Mouse (Mus musculus): ENCODE data around the gene Stard10. TPM values are rescaled to one million over a fixed set of nuclear protein-coding genes. Genes with fewer than 3 reads are reported as not detected.

Gene Stard10
- polyA plus RNA-seq (2016; fragmentation: Nextera tagmentation; extraction: Ambion mirVana), result 76.9 and 79.5 TPM in 2 replicates

DNA sequence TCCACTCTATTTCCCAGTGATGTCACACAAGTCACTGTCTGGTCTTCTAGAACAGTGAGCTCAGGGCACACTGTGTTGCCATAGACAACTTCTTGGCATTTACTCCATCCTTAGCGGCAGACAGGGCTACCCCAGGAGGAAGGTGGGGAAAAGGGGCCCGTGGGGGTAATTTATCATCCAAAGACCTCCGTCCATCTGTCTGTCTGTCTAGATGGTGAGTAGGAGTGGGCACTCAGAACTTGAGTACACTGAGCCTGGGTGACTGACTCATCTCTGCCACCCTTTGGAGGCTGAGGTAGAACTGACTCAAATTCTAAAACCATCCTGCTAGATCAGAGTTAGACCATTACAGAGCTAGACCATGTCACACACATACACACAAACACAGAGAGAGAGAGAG is at the start of gene Stard10:
Gene Stard10, plus strand, starts transcription at position 73 of the 400 bp plus-strand sequence.
- WGBS (ENCODE audit: insufficient replicate concordance), result 53% methylated on average over 3 of the region's 3 CpGs
- Histone ChIP-seq H3K27ac (peak within 1 kb of the TSS; percentile 81), H3K36me3 (no peaks in the 10 kb centered on the region), H3K9me3 (replicated peaks) (no peaks in the 10 kb centered on the region), H3K4me2 (peak within 1 kb of the TSS; percentile 42), H3K4me3 (no peak within 1 kb of the TSS), H3K4me1 (peaks cover 85% of the 10 kb centered on the region), H3K9ac (peak within 1 kb of the TSS; percentile 28; the same call in 1 of the 2 replicates), H3K27me3 (replicated peaks) (peaks cover under 1% of the 10 kb centered on the region; the same call in 1 of the 2 replicates)
- no peak for ATAC-seq

- Histone ChIP-seq H3K36me3 (peaks cover 11% of the 10 kb centered on the region), H3K27ac (no peak overlapping the region), H3K9me3 (replicated peaks) (no peaks in the 10 kb centered on the region), H3K4me3 (no peak overlapping the region), H3K4me2 (no peak overlapping the region), H3K4me1 (peaks cover 33% of the 10 kb centered on the region), H3K9ac (no peak overlapping the region), H3K27me3 (replicated peaks) (no peaks in the 10 kb centered on the region)
- no peak for ATAC-seq
- WGBS (ENCODE audit: insufficient replicate concordance), result 20% methylated on average over 3 of the region's 3 CpGs
Observed at GRCm38 (mm10) chr7:101267457-101268259, 49.2 kb upstream of the Stard10 start.

GRCm38 (mm10) chr7:101271602-101272001 is 45.3 kb upstream of the Stard10 start:
- H3K4me1 ChIP-seq, result peaks cover 48% of the 10 kb centered on the region
- H3K27ac ChIP-seq, result no peak overlapping the region
- H3K9ac ChIP-seq, result no peak overlapping the region
- H3K9me3 ChIP-seq (replicated peaks), result no peaks in the 10 kb centered on the region
- no peak overlapping the region for H3K4me2 ChIP-seq
- WGBS (ENCODE audit: insufficient replicate concordance), result 64% methylated on average over 1 of the region's 1 CpGs
- no peak for ATAC-seq
- peaks cover 23% of the 10 kb centered on the region for H3K36me3 ChIP-seq
- H3K27me3 ChIP-seq (replicated peaks), result no peaks in the 10 kb centered on the region
- no peak overlapping the region for H3K4me3 ChIP-seq

GRCm38 (mm10) chr7:101272466-101273160 is 44.3 kb upstream of the Stard10 start:
- Histone ChIP-seq H3K4me2 (peak overlapping the region; percentile 45), H3K27ac (peak overlapping the region; percentile 49; the same call in 1 of the 2 replicates), H3K9ac (peak overlapping the region; percentile 39; the same call in 1 of the 2 replicates), H3K9me3 (replicated peaks) (no peaks in the 10 kb centered on the region), H3K27me3 (replicated peaks) (no peaks in the 10 kb centered on the region), H3K4me3 (no peak overlapping the region), H3K36me3 (peaks cover 31% of the 10 kb centered on the region), H3K4me1 (peaks cover 38% of the 10 kb centered on the region)
- peak; percentile 98 for ATAC-seq
- 58% methylated on average over 8 of the region's 8 CpGs for WGBS (ENCODE audit: insufficient replicate concordance)

DNA sequence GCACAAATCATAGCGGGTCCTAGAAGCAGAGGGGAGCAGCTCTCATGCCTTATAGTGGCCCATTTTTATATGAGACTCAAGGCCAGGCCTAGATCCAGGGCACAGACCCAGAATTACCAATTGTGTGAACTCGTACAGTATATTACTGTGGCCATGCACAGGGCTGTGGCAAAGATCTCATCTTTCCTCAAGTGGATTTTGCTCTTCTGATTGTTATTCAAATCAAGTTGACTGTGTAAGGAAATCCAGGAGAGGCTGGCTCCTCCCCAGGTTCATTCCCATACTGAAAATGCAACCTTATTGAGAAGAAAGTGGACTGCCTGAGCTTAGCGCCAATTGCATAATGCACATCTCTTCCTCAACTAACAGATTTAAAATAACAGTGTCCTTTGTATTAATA is 34.2 kb upstream of the Stard10 start:
- no peak overlapping the region for H3K27ac ChIP-seq
- no peaks in the 10 kb centered on the region for H3K4me1 ChIP-seq
- H3K9me3 ChIP-seq (replicated peaks), result no peaks in the 10 kb centered on the region
- WGBS (ENCODE audit: insufficient replicate concordance), result 81% methylated on average over 3 of the region's 3 CpGs
- H3K36me3 ChIP-seq, result peaks cover 40% of the 10 kb centered on the region
- H3K4me2 ChIP-seq, result no peak overlapping the region
- H3K27me3 ChIP-seq (replicated peaks), result no peaks in the 10 kb centered on the region
- H3K9ac ChIP-seq, result no peak overlapping the region
- H3K4me3 ChIP-seq, result no peak overlapping the region
- ATAC-seq, result no peak

- H3K4me2 ChIP-seq, result no peak overlapping the region
- 70% methylated on average over 1 of the region's 1 CpGs for WGBS (ENCODE audit: insufficient replicate concordance)
- ATAC-seq, result no peak
Observed at GRCm38 (mm10) chr7:101284504-101284903, 32.4 kb upstream of the Stard10 start.

GRCm38 (mm10) chr7:101286891-101287290 is 30.0 kb upstream of the Stard10 start:
- no peak overlapping the region for H3K4me3 ChIP-seq
- H3K36me3 ChIP-seq, result peaks cover 29% of the 10 kb centered on the region
- no peaks in the 10 kb centered on the region for H3K4me1 ChIP-seq
- H3K27me3 ChIP-seq (replicated peaks), result no peaks in the 10 kb centered on the region
- H3K9me3 ChIP-seq (replicated peaks), result no peaks in the 10 kb centered on the region
- 68% methylated on average over 4 of the region's 4 CpGs for WGBS (ENCODE audit: insufficient replicate concordance)
- no peak for ATAC-seq
- no peak overlapping the region for H3K27ac ChIP-seq
- H3K9ac ChIP-seq, result no peak overlapping the region
- H3K4me2 ChIP-seq, result no peak overlapping the region

More at GRCm38 (mm10) chr7:101284504-101284903, 32.4 kb upstream of the Stard10 start:
- Histone ChIP-seq H3K4me3 (no peak overlapping the region), H3K9ac (no peak overlapping the region), H3K4me1 (no peaks in the 10 kb centered on the region), H3K36me3 (peaks cover 27% of the 10 kb centered on the region), H3K27ac (no peak overlapping the region), H3K27me3 (replicated peaks) (no peaks in the 10 kb centered on the region), H3K9me3 (replicated peaks) (no peaks in the 10 kb centered on the region)

DNA sequence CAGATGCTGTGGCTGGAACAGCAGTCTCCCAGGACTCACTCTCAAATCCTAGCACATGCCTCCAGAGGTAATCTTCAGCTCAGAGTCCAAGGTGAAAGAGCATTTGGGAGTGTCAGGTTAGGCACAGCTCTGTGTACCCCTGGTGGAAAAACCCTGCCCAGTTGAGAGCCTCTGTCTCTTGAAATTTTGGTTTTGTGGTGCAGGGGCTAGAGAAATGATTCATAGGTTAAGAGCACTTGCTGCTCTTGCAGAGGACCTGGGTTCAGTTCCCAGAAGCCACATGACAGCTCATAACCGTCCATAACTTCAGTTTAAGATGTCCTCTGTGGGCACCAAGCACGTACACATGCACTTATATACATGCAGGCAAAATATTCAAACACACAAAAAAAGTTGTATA is 29.1 kb upstream of the Stard10 start:
- Histone ChIP-seq H3K27me3 (replicated peaks) (no peaks in the 10 kb centered on the region), H3K27ac (no peak overlapping the region), H3K9ac (no peak overlapping the region), H3K36me3 (peaks cover 20% of the 10 kb centered on the region), H3K9me3 (replicated peaks) (no peaks in the 10 kb centered on the region), H3K4me3 (no peak overlapping the region), H3K4me2 (no peak overlapping the region), H3K4me1 (no peaks in the 10 kb centered on the region)
- ATAC-seq, result no peak
- 53% methylated on average over 2 of the region's 2 CpGs for WGBS (ENCODE audit: insufficient replicate concordance)

DNA sequence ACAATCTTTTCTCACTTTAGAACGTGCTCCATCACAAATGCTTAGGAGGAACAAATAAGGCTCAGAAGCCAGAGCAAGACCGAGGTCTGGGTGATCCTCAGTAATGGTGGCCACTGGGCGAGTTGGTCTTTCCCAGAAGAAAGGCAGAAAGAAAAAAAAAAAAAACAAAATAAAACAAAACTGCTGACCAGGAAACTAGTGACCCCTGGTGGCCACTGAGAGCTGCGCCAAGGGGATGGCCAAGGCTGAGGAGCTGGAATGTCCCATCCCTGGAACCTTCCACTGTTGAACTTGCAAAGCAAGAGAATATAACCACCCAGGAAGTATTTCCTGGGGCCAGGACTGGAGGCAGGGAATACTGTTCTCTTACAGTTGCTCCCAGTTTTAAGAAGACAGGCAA is 28.4 kb upstream of the Stard10 start:
- peaks cover 14% of the 10 kb centered on the region for H3K36me3 ChIP-seq
- H3K9ac ChIP-seq, result no peak overlapping the region
- H3K4me2 ChIP-seq, result no peak overlapping the region
- H3K4me3 ChIP-seq, result no peak overlapping the region
- no peaks in the 10 kb centered on the region for H3K27me3 ChIP-seq (replicated peaks)
- no peak for ATAC-seq
- no peaks in the 10 kb centered on the region for H3K4me1 ChIP-seq
- H3K9me3 ChIP-seq (replicated peaks), result no peaks in the 10 kb centered on the region
- no peak overlapping the region for H3K27ac ChIP-seq
- WGBS (ENCODE audit: insufficient replicate concordance), result 37% methylated on average over 4 of the region's 4 CpGs

DNA sequence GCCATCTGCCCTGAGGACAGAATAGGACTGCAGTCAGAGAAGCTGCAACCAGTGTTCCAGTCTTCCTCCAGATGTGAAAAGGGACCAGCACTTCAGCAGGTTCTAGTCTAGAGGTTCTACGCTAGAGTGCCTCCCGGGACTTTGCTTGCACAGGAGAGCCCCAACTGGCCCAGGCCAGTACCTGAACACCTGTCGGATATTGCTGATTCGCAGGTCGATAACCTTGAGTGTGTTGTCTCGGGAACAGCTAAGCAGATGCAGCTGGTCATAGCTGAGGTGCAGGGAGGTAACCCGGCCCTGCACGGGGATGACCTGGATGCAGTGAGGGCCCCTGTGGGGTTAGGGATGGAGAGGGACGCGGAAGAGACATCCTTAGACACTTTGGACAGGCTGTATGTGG is 26.5 kb upstream of the Stard10 start:
- no peak overlapping the region for H3K4me2 ChIP-seq
- 84% methylated on average over 10 of the region's 10 CpGs for WGBS (ENCODE audit: insufficient replicate concordance)
- no peaks in the 10 kb centered on the region for H3K9me3 ChIP-seq (replicated peaks)
- H3K4me3 ChIP-seq, result no peak overlapping the region
- no peak for ATAC-seq
- peaks cover 11% of the 10 kb centered on the region for H3K36me3 ChIP-seq
- no peaks in the 10 kb centered on the region for H3K4me1 ChIP-seq
- no peak overlapping the region for H3K27ac ChIP-seq
- peaks cover 2% of the 10 kb centered on the region; the same call in 1 of the 2 replicates for H3K27me3 ChIP-seq (replicated peaks)
- H3K9ac ChIP-seq, result no peak overlapping the region

DNA sequence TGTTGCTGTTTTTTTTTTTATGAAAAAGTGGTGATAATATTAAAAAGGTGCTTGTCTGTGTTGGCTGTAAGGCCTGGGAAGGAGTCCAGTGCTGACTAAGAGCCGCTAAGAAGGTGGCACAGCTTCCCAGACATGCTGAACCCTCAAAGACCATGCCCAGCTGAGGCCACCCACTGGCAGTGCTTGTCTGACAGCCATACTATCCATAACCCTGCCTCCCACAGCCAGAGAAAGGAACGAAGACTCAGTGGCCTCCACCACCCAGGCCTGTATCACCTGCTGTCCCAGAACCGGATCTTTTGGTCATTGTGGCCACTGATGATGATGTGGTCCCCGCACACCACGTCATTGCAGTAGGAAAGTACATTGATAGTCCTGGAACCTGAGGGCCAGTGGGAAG is 25.7 kb upstream of the Stard10 start:
- peaks cover 1% of the 10 kb centered on the region for H3K4me1 ChIP-seq
- 78% methylated on average over 5 of the region's 5 CpGs for WGBS (ENCODE audit: insufficient replicate concordance)
- peaks cover 10% of the 10 kb centered on the region; the same call in 1 of the 2 replicates for H3K27me3 ChIP-seq (replicated peaks)
- H3K4me3 ChIP-seq, result no peak overlapping the region
- no peak for ATAC-seq
- no peak overlapping the region for H3K9ac ChIP-seq
- no peak overlapping the region for H3K27ac ChIP-seq
- H3K9me3 ChIP-seq (replicated peaks), result no peaks in the 10 kb centered on the region
- H3K36me3 ChIP-seq, result peaks cover 11% of the 10 kb centered on the region
- no peak overlapping the region for H3K4me2 ChIP-seq

DNA sequence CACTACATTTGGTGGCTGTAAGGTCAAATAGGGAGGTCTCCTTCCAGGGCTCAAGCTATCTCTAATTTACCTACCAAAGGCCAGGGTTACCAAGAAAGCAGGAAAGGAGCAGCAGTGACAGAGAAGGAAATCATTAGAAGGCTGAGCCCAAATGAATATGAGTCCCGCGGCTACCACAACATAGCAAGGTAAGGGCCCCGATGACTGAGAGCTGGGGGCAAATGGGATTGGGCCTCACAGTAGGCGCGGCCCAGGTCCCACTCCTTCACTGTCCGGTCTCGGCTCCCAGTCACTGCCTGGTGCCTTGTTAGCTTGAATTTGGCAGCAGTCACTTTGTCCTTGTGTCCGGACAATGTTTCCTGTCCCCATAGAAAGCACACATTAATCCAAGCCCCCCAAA is 25.2 kb upstream of the Stard10 start:
- H3K27ac ChIP-seq, result no peak overlapping the region
- H3K4me3 ChIP-seq, result no peak overlapping the region
- 79% methylated on average over 8 of the region's 8 CpGs for WGBS (ENCODE audit: insufficient replicate concordance)
- peaks cover 14% of the 10 kb centered on the region for H3K27me3 ChIP-seq (replicated peaks)
- no peak overlapping the region for H3K9ac ChIP-seq
- peaks cover 6% of the 10 kb centered on the region for H3K4me1 ChIP-seq
- H3K36me3 ChIP-seq, result peaks cover 11% of the 10 kb centered on the region
- H3K9me3 ChIP-seq (replicated peaks), result no peaks in the 10 kb centered on the region
- no peak for ATAC-seq
- H3K4me2 ChIP-seq, result no peak overlapping the region
